Mouse (Mus musculus): ENCODE results near the gene Rufy1. TPM values are rescaled to one million over a fixed set of nuclear protein-coding genes. Genes with fewer than 3 reads are reported as not detected.

Rufy1 gene
- polyA plus RNA-seq (2015; fragmentation: Nextera tagmentation; extraction: Ambion mirVana), result 8.8 and 11.7 TPM in 2 replicates

GRCm38 (mm10) chr11:50430277-50431133 is at the start of gene Rufy1:
Gene Rufy1, minus strand, starts transcription at chr11:50431125.

GRCm38 (mm10) chr11:50376911-50377891 is 53.7 kb downstream of the Rufy1 start, which contains the start of gene Hnrnph1:
Gene Hnrnph1, plus strand, starts transcription at chr11:50376990.

GRCm38 (mm10) chr11:50354162-50354561 is 76.8 kb downstream of the Rufy1 start, which contains the start of gene Cby3:
Gene Cby3, plus strand, starts transcription at chr11:50354462.

MicroRNAs within 50 kb of the gene (microRNA counts, 519-probe panel; counts per million panel counts)
- microRNA mmu-miR-804, result 3,883 counts per million, percentile 15 among the panel's probes with 10 or more counts

Other genes starting within 250 kb of the Rufy1 start
- 142 and 167 TPM in 2 replicates for gene Sqstm1, start 220.3 kb downstream of the Rufy1 start, polyA plus RNA-seq (2015; fragmentation: Nextera tagmentation; extraction: Ambion mirVana)
- 25.7 and 27.6 TPM in 2 replicates for gene Mgat4b, start 220.2 kb downstream of the Rufy1 start, polyA plus RNA-seq (2015; fragmentation: Nextera tagmentation; extraction: Ambion mirVana)
- gene Ltc4s, start 192.5 kb downstream of the Rufy1 start, polyA plus RNA-seq (2015; fragmentation: Nextera tagmentation; extraction: Ambion mirVana), result 3.0 and 3.4 TPM in 2 replicates
- gene Maml1, start 138.8 kb downstream of the Rufy1 start, polyA plus RNA-seq (2015; fragmentation: Nextera tagmentation; extraction: Ambion mirVana), result 3.1 and 3.9 TPM in 2 replicates
- 172 and 176 TPM in 2 replicates for gene Canx, start 105.5 kb downstream of the Rufy1 start, polyA plus RNA-seq (2015; fragmentation: Nextera tagmentation; extraction: Ambion mirVana)
- gene Cby3, start 76.7 kb downstream of the Rufy1 start, polyA plus RNA-seq (2015; fragmentation: Nextera tagmentation; extraction: Ambion mirVana), result not detected in 2 replicates
- gene Hnrnph1, start 54.1 kb downstream of the Rufy1 start, polyA plus RNA-seq (2015; fragmentation: Nextera tagmentation; extraction: Ambion mirVana), result 199 and 211 TPM in 2 replicates
- 11.5 and 15.3 TPM in 2 replicates for gene Adamts2, start 171.0 kb upstream of the Rufy1 start, polyA plus RNA-seq (2015; fragmentation: Nextera tagmentation; extraction: Ambion mirVana)